ENCODE assay signal across 22 mouse cellular contexts in genomic region chr9:16899060-16899459, GRCm38 (mm10).
A peak's percentile ranks its signal among the peaks of the same experiment; 100 is the strongest.
DNase-seq lines count a peak whose midpoint lies in the region; ATAC-seq and TF ChIP-seq lines count a peak whose summit lies in the region.
"Had no signal": no experiment of that assay in that cellular context is flagged by ENCODE, and none has a peak within 500 bp of the region (broad histone marks: within the 10 kb centered on the region; RNA-seq: fewer than 3 reads in every experiment).

No protein-coding gene starts in this region.

- no peak overlapping the region for H3K9ac ChIP-seq in hindbrain, postnatal 0 days (replicated peaks; ENCODE audit: low read length)
- H3K9ac ChIP-seq in hindbrain, embryonic 14.5 days: no peak overlapping the region
- H3K9ac ChIP-seq in neural tube, embryonic 15.5 days (replicated peaks): no peak overlapping the region
- H3K9ac ChIP-seq: embryonic facial prominence, embryonic 13.5 days; forebrain, embryonic 12.5 days; heart, embryonic 12.5 days; intestine, embryonic 15.5 days had no signal

- H3K27me3 ChIP-seq in hindbrain, postnatal 0 days (ENCODE audit: insufficient read depth, low read length): no peaks in the 10 kb centered on the region
- no peaks in the 10 kb centered on the region for H3K27me3 ChIP-seq in hindbrain, embryonic 14.5 days (ENCODE audit: control insufficient read depth, insufficient read depth, low read length)
- H3K27me3 ChIP-seq in neural tube, embryonic 15.5 days (replicated peaks): no peaks in the 10 kb centered on the region
- H3K27me3 ChIP-seq: embryonic facial prominence, embryonic 13.5 days; forebrain, embryonic 12.5 days; heart, embryonic 12.5 days; intestine, embryonic 15.5 days had no signal

- TF ChIP-seq CTCF in hindbrain, postnatal 0 days (IDR thresholded peaks at IDR 0.05; ENCODE audit: low read depth): no peak
- TF ChIP-seq CTCF in brain, embryonic 14.5 days (IDR thresholded peaks at IDR 0.05; ENCODE audit: borderline replicate concordance, extremely low read depth, insufficient read depth, insufficient read length): no peak

- 0 out of 2 replicates have a peak, but pooled peaks cover 2% of the 10 kb centered on the region for H3K4me1 ChIP-seq in hindbrain, postnatal 0 days (ENCODE audit: insufficient read depth, low read length)
- H3K4me1 ChIP-seq in hindbrain, embryonic 14.5 days (replicated peaks; ENCODE audit: control insufficient read depth, insufficient read depth, low read length): no peaks in the 10 kb centered on the region
- H3K4me1 ChIP-seq in neural tube, embryonic 15.5 days: no peaks in the 10 kb centered on the region
- H3K4me1 ChIP-seq: embryonic facial prominence, embryonic 13.5 days; forebrain, embryonic 12.5 days; heart, embryonic 12.5 days; hindbrain, embryonic 10.5 days; intestine, embryonic 15.5 days had no signal

- peak; percentile 3 to 12 for DNase-seq in cerebellum, postnatal 10 days
- DNase-seq in cerebellum, adult 8-10 months: no peak
- peak; percentile 1 for DNase-seq in hindbrain, postnatal 0 days (ENCODE audit: low spot score)
- no peak for DNase-seq in hindbrain, embryonic 14.5 days (ENCODE audit: low spot score)
- DNase-seq in brain, embryonic 14.5 days (ENCODE audit: low read depth): peak; percentile 10
- no peak for DNase-seq in gastrocnemius, postnatal 14 days
- DNase-seq: adrenal gland, adult 8-10 months; adrenal gland, postnatal 36 days; B cell, adult 2 months; cerebellum, adult 11 months; cerebellum, adult 9-11 months; gastrocnemius, postnatal 10 days; heart, adult 2 months had no signal

- H3K9me3 ChIP-seq in hindbrain, postnatal 0 days (ENCODE audit: low read length): no peaks in the 10 kb centered on the region
- H3K9me3 ChIP-seq in hindbrain, embryonic 14.5 days (ENCODE audit: control insufficient read depth, low read length): no peaks in the 10 kb centered on the region
- H3K9me3 ChIP-seq in neural tube, embryonic 15.5 days (replicated peaks): no peaks in the 10 kb centered on the region
- H3K9me3 ChIP-seq: embryonic facial prominence, embryonic 13.5 days; forebrain, embryonic 12.5 days; G1E; heart, embryonic 12.5 days; hindbrain, embryonic 10.5 days; intestine, embryonic 15.5 days had no signal

- no peaks in the 10 kb centered on the region for H3K36me3 ChIP-seq in hindbrain, postnatal 0 days (ENCODE audit: insufficient read depth, low read length)
- H3K36me3 ChIP-seq in hindbrain, embryonic 14.5 days (replicated peaks; ENCODE audit: control insufficient read depth, insufficient read depth): no peaks in the 10 kb centered on the region
- no peaks in the 10 kb centered on the region for H3K36me3 ChIP-seq in neural tube, embryonic 15.5 days
- H3K36me3 ChIP-seq: embryonic facial prominence, embryonic 13.5 days; forebrain, embryonic 12.5 days; G1E; heart, embryonic 12.5 days; hindbrain, embryonic 10.5 days; intestine, embryonic 15.5 days had no signal

- H3K27ac ChIP-seq in hindbrain, postnatal 0 days: no peak overlapping the region
- no peak overlapping the region for H3K27ac ChIP-seq in hindbrain, embryonic 14.5 days
- H3K27ac ChIP-seq in neural tube, embryonic 15.5 days (replicated peaks): no peak overlapping the region
- H3K27ac ChIP-seq: embryonic facial prominence, embryonic 13.5 days; forebrain, embryonic 12.5 days; heart, adult 2 months; hindbrain, embryonic 10.5 days; intestine, embryonic 15.5 days had no signal

- H3K4me3 ChIP-seq in hindbrain, postnatal 0 days (ENCODE audit: low read length): no peak overlapping the region
- H3K4me3 ChIP-seq in hindbrain, embryonic 14.5 days (replicated peaks; ENCODE audit: low read length): no peak overlapping the region
- no peak overlapping the region for H3K4me3 ChIP-seq in neural tube, embryonic 15.5 days (replicated peaks)
- H3K4me3 ChIP-seq: embryonic facial prominence, embryonic 13.5 days; forebrain, embryonic 12.5 days; heart, adult 2 months; heart, embryonic 12.5 days; hindbrain, embryonic 10.5 days; intestine, embryonic 15.5 days had no signal

- ATAC-seq in hindbrain, postnatal 0 days: no peak
- ATAC-seq in hindbrain, embryonic 14.5 days (ENCODE audit: low FRiP score): no peak
- ATAC-seq in neural tube, embryonic 15.5 days (ENCODE audit: low FRiP score): peak; percentile 38
- ATAC-seq: CD4-positive, CD25-positive, alpha-beta regulatory T cell, adult 4 months; forebrain, embryonic 16.5 days; intestine, embryonic 15.5 days had no signal

- WGBS in hindbrain, postnatal 0 days: 74% methylated on average over 2 of the region's 2 CpGs
- 54% methylated on average over 2 of the region's 2 CpGs for WGBS in hindbrain, embryonic 14.5 days
- WGBS in neural tube, embryonic 15.5 days: 21% methylated on average over 2 of the region's 2 CpGs

- intact Hi-C loops in gastrocnemius, postnatal 14 days (cut with DNase I; ENCODE audit: low total_unique reads): no loop called here

- H3K4me2 ChIP-seq in hindbrain, postnatal 0 days (ENCODE audit: low read depth, low read length): no peak overlapping the region
- H3K4me2 ChIP-seq in hindbrain, embryonic 14.5 days (replicated peaks): no peak overlapping the region
- no peak overlapping the region for H3K4me2 ChIP-seq in neural tube, embryonic 15.5 days
- H3K4me2 ChIP-seq: embryonic facial prominence, embryonic 13.5 days; forebrain, embryonic 12.5 days; heart, embryonic 12.5 days; intestine, embryonic 15.5 days had no signal

- TF ChIP-seq POLR2A in brain, embryonic 14.5 days (IDR thresholded peaks at IDR 0.05; ENCODE audit: borderline replicate concordance, extremely low read depth, insufficient read depth, insufficient read length, poor library complexity, severe bottlenecking): no peak

Comparison
In these comparisons a context has a peak if more than half of its experiments do, and no peak if none do; other contexts are left out.
1. DNase-seq: peak in cerebellum, postnatal 10 days (2 of 2), hindbrain, postnatal 0 days (single experiment) and brain, embryonic 14.5 days (single experiment); none in cerebellum, adult 8-10 months (single experiment), hindbrain, embryonic 14.5 days (single experiment) and gastrocnemius, postnatal 14 days (single experiment).